Mouse (Mus musculus): ENCODE results near the gene Rab35. TPM values are rescaled to one million over a fixed set of nuclear protein-coding genes. Genes with fewer than 3 reads are reported as not detected.

Gene Rab35
- 52.0 TPM for polyA plus RNA-seq (2012; fragmentation: generic; extraction: Trizol)
- long read RNA-seq, experiment 1, partial matches to known transcripts, result 0 of 4 reads
- long read RNA-seq, experiment 1, other reads (novel, unspliced or antisense), result 3 of 4 reads
- long read RNA-seq, experiment 2, transcript Rab35-201 (6 exons, 2,820 nt), result major isoform, 15 of 18 reads
- long read RNA-seq, experiment 2, partial matches to known transcripts, result 1 of 18 reads
- long read RNA-seq, experiment 2, other reads (novel, unspliced or antisense), result 2 of 18 reads

DNA sequence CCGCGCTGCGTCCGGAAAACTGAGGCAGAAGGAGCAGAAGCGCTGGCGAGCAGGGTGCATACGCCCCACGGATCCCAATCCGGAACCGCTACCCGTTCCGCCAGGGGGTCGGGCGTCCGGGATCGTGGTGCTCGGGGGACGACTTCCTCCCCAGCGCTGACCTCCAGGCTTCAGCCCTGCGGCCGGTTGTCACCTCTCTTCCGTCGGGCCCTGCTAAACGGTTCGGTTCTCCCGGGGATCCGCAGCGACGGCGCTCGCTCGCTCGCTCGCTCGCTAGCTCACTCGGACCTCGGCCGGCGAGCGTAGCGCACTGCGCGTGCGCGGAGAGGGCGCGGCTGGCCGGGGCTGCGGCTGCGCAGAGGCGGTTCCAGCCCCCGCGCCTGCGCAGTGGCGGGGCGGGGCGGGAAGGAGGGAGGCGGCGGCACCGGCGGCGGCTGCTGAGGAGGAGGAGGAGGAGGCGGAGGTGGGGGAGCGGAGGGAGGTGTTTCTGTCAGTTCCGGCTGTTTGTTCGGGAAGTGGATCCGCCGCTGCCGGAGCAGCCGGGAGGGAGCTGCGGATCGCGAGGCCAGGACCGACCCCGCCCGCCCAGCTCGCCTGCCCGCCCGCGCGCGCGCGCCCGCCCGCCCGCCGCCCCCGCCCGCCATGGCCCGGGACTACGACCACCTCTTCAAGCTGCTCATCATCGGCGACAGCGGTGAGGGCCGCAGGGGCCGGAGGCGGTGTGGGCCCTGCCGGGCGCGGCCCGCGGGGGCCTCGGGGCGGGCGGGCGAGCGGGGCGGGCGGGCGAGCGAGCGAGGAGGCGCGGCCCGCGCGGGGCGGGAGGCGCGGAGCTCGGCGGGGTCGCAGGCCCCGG, at the start of gene Rab35:
Rab35 (plus strand) TSS at position 404 of the 853 bp plus-strand sequence.
- Histone ChIP-seq H3K27me3 (ENCODE audit: control insufficient read depth, insufficient read depth, insufficient read length) (no peaks in the 10 kb centered on the region), H3K4me3 (ENCODE audit: insufficient read depth, poor library complexity, severe bottlenecking) (peak within 1 kb of the TSS; percentile 80), H3K79me3 (ENCODE audit: low read depth) (peaks cover 45% of the 10 kb centered on the region), H3ac (ENCODE audit: control insufficient read depth, insufficient read length, low read depth) (peak within 1 kb of the TSS; percentile 68), H3K36me3 (ENCODE audit: control insufficient read depth, insufficient read depth) (peaks cover 6% of the 10 kb centered on the region), H3K79me2 (ENCODE audit: control insufficient read depth, insufficient read depth) (peaks cover 55% of the 10 kb centered on the region)
- TF ChIP-seq USF1 (IDR thresholded peaks at IDR 0.05; ENCODE audit: low read depth), result no peak
- TF ChIP-seq FOSL1 (IDR thresholded peaks at IDR 0.05; ENCODE audit: insufficient read depth, low read length, poor library complexity, severe bottlenecking), result no peak
- TF ChIP-seq MAX (IDR thresholded peaks at IDR 0.05), result no peak
- TF ChIP-seq MYOG (IDR thresholded peaks at IDR 0.05; ENCODE audit: control insufficient read depth, extremely low read depth, insufficient read length), result no peak
- no peak for TF ChIP-seq CTCF (IDR thresholded peaks at IDR 0.05; ENCODE audit: control insufficient read depth, insufficient read depth, insufficient read length)
- TF ChIP-seq MYOD1 (IDR thresholded peaks at IDR 0.05; ENCODE audit: control insufficient read depth, insufficient read length, low read depth), result no peak
- no peak for TF ChIP-seq CEBPB (IDR thresholded peaks at IDR 0.05; ENCODE audit: low read depth)

DNA sequence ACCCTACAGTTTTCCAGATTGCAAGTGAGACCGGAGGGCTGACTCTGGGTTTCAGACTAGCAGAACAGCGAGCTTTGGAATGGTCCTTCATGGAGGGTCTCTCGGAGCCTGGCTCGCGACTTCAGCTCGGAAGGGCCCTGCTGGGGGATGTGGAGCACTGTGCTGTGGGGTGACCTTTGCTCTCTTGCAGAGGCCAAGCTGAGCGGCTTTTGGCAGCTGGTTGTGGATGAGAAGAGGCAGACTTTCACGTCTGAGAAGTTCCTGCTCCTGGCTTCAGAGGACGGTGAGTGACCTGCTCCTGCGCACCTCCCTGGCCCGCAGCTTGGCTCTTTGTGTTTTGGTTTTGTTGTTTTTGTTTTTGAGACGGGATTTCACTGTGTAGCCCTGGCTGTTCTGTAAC, 46.1 kb upstream of the Rab35 start:
- Histone ChIP-seq H3ac (ENCODE audit: control insufficient read depth, insufficient read length, low read depth) (no peak overlapping the region), H3K27me3 (ENCODE audit: control insufficient read depth, insufficient read depth, insufficient read length) (no peaks in the 10 kb centered on the region), H3K79me2 (ENCODE audit: control insufficient read depth, insufficient read depth) (no peaks in the 10 kb centered on the region), H3K79me3 (ENCODE audit: low read depth) (no peaks in the 10 kb centered on the region), H3K4me3 (ENCODE audit: insufficient read depth, poor library complexity, severe bottlenecking) (no peak overlapping the region), H3K36me3 (ENCODE audit: control insufficient read depth, insufficient read depth) (peaks cover 92% of the 10 kb centered on the region)
- TF ChIP-seq USF1 (IDR thresholded peaks at IDR 0.05; ENCODE audit: low read depth), result no peak
- no peak for TF ChIP-seq MYOG (IDR thresholded peaks at IDR 0.05; ENCODE audit: control insufficient read depth, extremely low read depth, insufficient read length)
- no peak for TF ChIP-seq MAX (IDR thresholded peaks at IDR 0.05)
- no peak for TF ChIP-seq CTCF (IDR thresholded peaks at IDR 0.05; ENCODE audit: control insufficient read depth, insufficient read depth, insufficient read length)

DNA sequence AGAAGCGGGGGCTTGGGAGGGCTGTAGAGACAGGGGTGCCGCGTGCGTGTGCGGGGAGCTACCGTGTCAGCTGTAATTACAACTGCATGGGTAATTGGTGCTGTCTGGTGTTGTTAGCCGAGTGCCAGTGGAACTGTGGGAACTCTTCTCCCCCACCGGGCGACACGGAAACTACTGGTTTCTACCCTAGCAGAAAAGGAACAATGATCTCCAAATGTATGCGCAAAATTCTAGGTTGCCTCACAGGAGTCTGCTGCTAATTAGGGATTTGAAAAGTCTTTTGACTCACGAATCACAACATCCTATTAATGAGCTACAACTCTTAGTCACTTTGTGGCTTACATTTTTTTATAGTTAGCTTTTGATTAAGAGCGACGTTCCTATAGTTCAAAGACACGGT, 45.5 kb upstream of the Rab35 start:
- Histone ChIP-seq H3K36me3 (ENCODE audit: control insufficient read depth, insufficient read depth) (peaks cover 92% of the 10 kb centered on the region), H3K79me3 (ENCODE audit: low read depth) (no peaks in the 10 kb centered on the region), H3K4me3 (ENCODE audit: insufficient read depth, poor library complexity, severe bottlenecking) (no peak overlapping the region), H3ac (ENCODE audit: control insufficient read depth, insufficient read length, low read depth) (no peak overlapping the region), H3K79me2 (ENCODE audit: control insufficient read depth, insufficient read depth) (no peaks in the 10 kb centered on the region), H3K27me3 (ENCODE audit: control insufficient read depth, insufficient read depth, insufficient read length) (no peaks in the 10 kb centered on the region)
- TF ChIP-seq CTCF (IDR thresholded peaks at IDR 0.05; ENCODE audit: control insufficient read depth, insufficient read depth, insufficient read length), result no peak
- no peak for TF ChIP-seq MYOD1 (IDR thresholded peaks at IDR 0.05; ENCODE audit: control insufficient read depth, insufficient read length, low read depth)
- TF ChIP-seq FOSL1 (IDR thresholded peaks at IDR 0.05; ENCODE audit: insufficient read depth, low read length, poor library complexity, severe bottlenecking), result no peak
- TF ChIP-seq CEBPB (IDR thresholded peaks at IDR 0.05; ENCODE audit: low read depth), result no peak
- no peak for TF ChIP-seq USF1 (IDR thresholded peaks at IDR 0.05; ENCODE audit: low read depth)
- TF ChIP-seq MYOG (IDR thresholded peaks at IDR 0.05; ENCODE audit: control insufficient read depth, extremely low read depth, insufficient read length), result no peak
- no peak for TF ChIP-seq MAX (IDR thresholded peaks at IDR 0.05)

DNA sequence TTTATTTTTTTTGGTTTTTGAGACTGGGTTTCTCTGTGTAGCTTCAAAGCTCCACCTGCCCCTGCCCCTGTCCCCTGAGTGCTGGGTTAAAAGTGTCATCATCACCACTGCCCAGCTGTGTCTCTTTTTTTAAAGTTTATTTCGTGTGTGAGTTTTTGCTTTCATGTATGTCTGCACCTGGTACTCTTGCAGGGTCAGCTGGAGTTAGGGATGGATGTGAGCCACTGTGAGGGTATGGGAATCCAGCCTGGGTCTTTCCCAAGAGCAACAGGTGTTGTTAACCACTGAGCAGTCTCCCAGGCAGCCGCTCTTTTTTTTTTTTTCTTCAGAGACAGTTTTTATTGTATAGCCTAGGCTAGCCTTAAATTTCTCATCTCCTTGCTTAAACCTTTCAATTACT, 44.9 kb upstream of the Rab35 start:
- Histone ChIP-seq H3K79me2 (ENCODE audit: control insufficient read depth, insufficient read depth) (no peaks in the 10 kb centered on the region), H3ac (ENCODE audit: control insufficient read depth, insufficient read length, low read depth) (no peak overlapping the region), H3K27me3 (ENCODE audit: control insufficient read depth, insufficient read depth, insufficient read length) (no peaks in the 10 kb centered on the region), H3K36me3 (ENCODE audit: control insufficient read depth, insufficient read depth) (peaks cover 93% of the 10 kb centered on the region), H3K4me3 (ENCODE audit: insufficient read depth, poor library complexity, severe bottlenecking) (no peak overlapping the region), H3K79me3 (ENCODE audit: low read depth) (no peaks in the 10 kb centered on the region)
- TF ChIP-seq USF1 (IDR thresholded peaks at IDR 0.05; ENCODE audit: low read depth), result no peak
- TF ChIP-seq CTCF (IDR thresholded peaks at IDR 0.05; ENCODE audit: control insufficient read depth, insufficient read depth, insufficient read length), result no peak
- TF ChIP-seq MAX (IDR thresholded peaks at IDR 0.05), result no peak
- no peak for TF ChIP-seq FOSL1 (IDR thresholded peaks at IDR 0.05; ENCODE audit: insufficient read depth, low read length, poor library complexity, severe bottlenecking)
- no peak for TF ChIP-seq MYOD1 (IDR thresholded peaks at IDR 0.05; ENCODE audit: control insufficient read depth, insufficient read length, low read depth)
- no peak for TF ChIP-seq MYOG (IDR thresholded peaks at IDR 0.05; ENCODE audit: control insufficient read depth, extremely low read depth, insufficient read length)
- TF ChIP-seq CEBPB (IDR thresholded peaks at IDR 0.05; ENCODE audit: low read depth), result no peak

DNA sequence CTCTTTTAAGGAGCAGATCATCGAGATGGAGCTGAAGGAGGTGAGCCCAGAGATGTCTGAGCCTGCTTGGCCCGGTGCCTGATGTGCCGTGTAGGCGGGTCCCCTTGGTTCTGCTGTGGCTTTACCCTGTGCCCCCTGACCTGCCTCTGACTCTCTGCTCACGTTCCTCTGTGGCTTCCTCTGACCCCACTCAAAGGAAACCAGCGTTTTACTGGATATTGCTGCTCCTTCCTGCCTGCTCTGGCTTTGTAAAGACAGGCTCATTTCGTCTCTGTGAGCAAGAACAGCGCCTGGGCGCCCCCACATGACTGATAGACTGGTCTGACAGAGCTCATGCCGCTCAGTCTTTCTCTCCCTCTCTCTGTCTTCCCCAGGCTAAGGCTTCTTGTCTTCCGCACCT, 40.7 kb upstream of the Rab35 start:
- H3K27me3 ChIP-seq (ENCODE audit: control insufficient read depth, insufficient read depth, insufficient read length), result no peaks in the 10 kb centered on the region
- H3ac ChIP-seq (ENCODE audit: control insufficient read depth, insufficient read length, low read depth), result no peak overlapping the region
- peaks cover 87% of the 10 kb centered on the region for H3K36me3 ChIP-seq (ENCODE audit: control insufficient read depth, insufficient read depth)
- no peaks in the 10 kb centered on the region for H3K79me3 ChIP-seq (ENCODE audit: low read depth)
- no peak overlapping the region for H3K4me3 ChIP-seq (ENCODE audit: insufficient read depth, poor library complexity, severe bottlenecking)
- H3K79me2 ChIP-seq (ENCODE audit: control insufficient read depth, insufficient read depth), result no peaks in the 10 kb centered on the region
- TF ChIP-seq CTCF (IDR thresholded peaks at IDR 0.05; ENCODE audit: control insufficient read depth, insufficient read depth, insufficient read length), result no peak
- no peak for TF ChIP-seq CEBPB (IDR thresholded peaks at IDR 0.05; ENCODE audit: low read depth)
- no peak for TF ChIP-seq USF1 (IDR thresholded peaks at IDR 0.05; ENCODE audit: low read depth)
- no peak for TF ChIP-seq MAX (IDR thresholded peaks at IDR 0.05)
- TF ChIP-seq MYOD1 (IDR thresholded peaks at IDR 0.05; ENCODE audit: control insufficient read depth, insufficient read length, low read depth), result no peak
- TF ChIP-seq FOSL1 (IDR thresholded peaks at IDR 0.05; ENCODE audit: insufficient read depth, low read length, poor library complexity, severe bottlenecking), result no peak
- TF ChIP-seq MYOG (IDR thresholded peaks at IDR 0.05; ENCODE audit: control insufficient read depth, extremely low read depth, insufficient read length), result no peak
